Mouse (Mus musculus) Patski (cell line): Measurements from ENCODE around the gene Fam208a. TPM values are rescaled to one million over a fixed set of nuclear protein-coding genes. Genes with fewer than 3 reads are reported as not detected.

Experiments
- ATAC-seq: fragments of 100-300 bp; one replicate; pipeline ENCODE4 v1.8.0; 2021
- CTCF ChIA-PET: fragments of 350-600 bp; sonication (Branson Sonifier 250); formaldehyde crosslinking; loops from one replicate; lab custom pipeline; 2022; ENCODE audit warnings: inconsistent platforms; lab: Charles Lee
- POLR2A ChIA-PET: fragments of 350-600 bp; sonication (Branson Sonifier 250); formaldehyde crosslinking; loops from one replicate; lab custom pipeline; 2022; ENCODE audit warnings: antibody characterized with exemption, inconsistent platforms; lab: Charles Lee
- DNase-seq: peaks from one replicate; pipeline ENCODE4 v3.0.0-alpha.2; 2011; ENCODE audit warnings: low read depth, low spot score
- H3K27me3 ChIP-seq: fragments of 371-371 bp; one replicate; pipeline ENCODE4 v1.5.1; 2021
- CTCF ChIP-seq: fragments of 100-300 bp; IDR thresholded peaks from one replicate; pipeline ENCODE4 v1.5.1; 2021
- in situ Hi-C: fragments of 300-500 bp; cut with MboI; formaldehyde crosslinking; loops from 3 replicates; pipeline ENCODE4 v1.11.1; 2018; ENCODE audit warnings: low pct_unique_long_range_greater_than_20kb, mixed read lengths
- polyA plus RNA-seq: library from polyadenylated mRNA; unstranded; gene quantifications from one replicate; pipeline ENCODE4 v1.2.3, GENCODE M21; 2021

Gene Fam208a
- polyA plus RNA-seq, 1 experiment from 2014 or later, result 11.7 TPM

DNA sequence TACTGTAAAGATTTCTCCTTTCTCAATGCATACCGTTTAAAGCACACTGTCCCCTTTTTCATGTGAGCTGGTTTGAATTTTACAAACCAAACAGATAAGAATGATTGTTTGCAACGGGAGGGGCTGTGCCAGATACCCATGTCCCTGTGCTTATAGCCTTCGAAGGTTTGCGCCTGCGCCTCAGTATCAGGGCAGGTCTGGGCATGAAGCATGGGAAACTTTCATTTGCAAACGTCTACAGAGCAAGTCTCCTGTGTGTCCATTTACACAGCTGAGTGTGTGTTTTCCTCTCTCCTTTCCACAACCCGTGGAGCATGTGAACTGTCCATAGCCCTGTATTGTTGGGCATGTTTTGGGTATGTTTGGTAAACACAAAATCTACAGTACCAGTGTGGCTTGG, 32.2 kb upstream of the Fam208a start:
- ChIA-PET CTCF (no interaction called here), POLR2A (interaction anchor here (0.6 kb wide), 1 partner anchor 326 kb away, joined by 4 read pairs; no protein-coding TSS in a partner anchor)
- in situ Hi-C loops, result no loop called here
- ATAC-seq, result no peak
- no peak for DNase-seq
- no peak for TF ChIP-seq CTCF
- no peaks in the 10 kb centered on the region for H3K27me3 ChIP-seq

DNA sequence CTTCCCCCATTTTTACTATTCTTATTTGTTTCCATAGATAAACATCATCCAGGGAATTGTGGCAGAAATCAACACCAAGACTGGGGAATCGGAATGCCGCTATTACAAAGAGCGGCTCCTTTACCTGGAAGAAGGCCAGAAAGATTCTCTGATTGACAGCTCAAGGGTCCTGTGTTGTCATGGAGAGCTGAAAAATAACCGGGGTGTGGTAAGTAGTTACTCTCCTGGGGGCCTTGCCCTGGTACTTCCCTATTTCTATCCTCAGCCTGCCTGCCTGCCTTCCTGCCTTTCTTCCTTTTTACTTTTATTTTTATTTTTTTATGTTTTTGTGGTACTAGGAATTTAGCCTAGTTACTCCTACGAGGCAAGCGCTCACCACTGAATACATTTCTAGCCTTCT, 31.1 kb upstream of the Fam208a start:
- H3K27me3 ChIP-seq, result no peaks in the 10 kb centered on the region
- ChIA-PET CTCF (interaction anchor here (1.2 kb wide), 1 partner anchor 19 kb away, joined by 3 read pairs; no protein-coding TSS in a partner anchor), POLR2A (interaction anchor here (0.6 kb wide), 1 partner anchor 8 kb away, joined by 3 read pairs; no protein-coding TSS in a partner anchor)
- DNase-seq, result no peak
- TF ChIP-seq CTCF, result no peak
- no peak for ATAC-seq
- in situ Hi-C loops, result no loop called here

DNA sequence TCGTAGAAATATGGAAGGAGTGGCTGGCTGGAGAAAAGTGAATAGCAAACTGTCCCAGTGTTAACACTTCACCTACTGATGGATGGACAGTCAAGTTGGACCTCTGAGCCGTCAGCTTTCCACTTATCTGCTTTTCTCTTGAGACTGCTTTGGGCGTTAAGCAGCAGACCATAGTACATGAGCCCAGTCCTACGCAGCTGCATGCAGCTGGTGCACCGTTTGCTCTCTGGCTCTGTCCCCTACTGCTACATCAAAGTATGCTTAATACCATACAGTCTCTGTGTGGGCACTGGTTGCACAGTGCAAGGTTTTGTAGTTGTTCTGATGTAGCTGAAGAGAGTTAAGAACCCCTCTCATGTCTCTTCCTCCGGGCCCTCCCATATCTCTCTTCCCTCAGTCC, 28.1 kb upstream of the Fam208a start:
- DNase-seq (no peak), ATAC-seq (no peak)
- no peak for TF ChIP-seq CTCF
- in situ Hi-C loops, result no loop called here
- CTCF ChIA-PET, result no interaction called here
- H3K27me3 ChIP-seq, result no peaks in the 10 kb centered on the region
- POLR2A ChIA-PET, result no interaction called here

DNA sequence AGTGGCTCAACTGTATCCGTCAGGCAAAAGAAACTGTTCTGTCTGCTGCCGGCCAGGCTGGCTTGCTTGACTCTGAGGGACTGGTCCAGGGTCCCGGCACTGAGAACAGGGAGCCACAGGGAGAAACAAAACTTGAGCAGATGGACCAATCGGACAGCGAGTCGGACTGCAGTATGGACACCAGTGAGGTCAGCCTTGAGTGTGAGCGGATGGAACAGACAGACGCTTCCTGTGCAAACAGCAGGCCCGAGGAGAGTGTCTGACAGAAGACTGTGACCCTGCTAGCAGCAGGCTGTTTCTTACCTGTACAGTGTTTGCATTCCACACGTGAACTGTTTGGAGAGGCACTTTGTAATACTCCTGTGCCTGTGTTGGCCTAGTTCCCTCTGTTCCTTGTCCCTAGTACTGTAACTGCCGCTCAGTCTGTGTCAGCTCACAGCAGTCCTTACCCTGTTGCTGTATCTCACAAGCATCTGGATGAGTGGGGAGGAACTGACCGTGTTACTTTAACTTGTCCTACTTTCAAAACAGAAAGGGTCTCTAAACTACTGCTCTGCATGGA, 26.8 kb upstream of the Fam208a start:
- in situ Hi-C loops, result no loop called here
- CTCF ChIA-PET, result interaction anchor here (2.8 kb wide), 1 partner anchor 65 kb away, joined by 6 read pairs; no protein-coding TSS in a partner anchor
- DNase-seq (no peak), ATAC-seq (no peak)
- no peaks in the 10 kb centered on the region for H3K27me3 ChIP-seq
- POLR2A ChIA-PET, result interaction anchor here (0.6 kb wide), 1 partner anchor 11 kb away, joined by 4 read pairs; no protein-coding TSS in a partner anchor
- TF ChIP-seq CTCF, result no peak

DNA sequence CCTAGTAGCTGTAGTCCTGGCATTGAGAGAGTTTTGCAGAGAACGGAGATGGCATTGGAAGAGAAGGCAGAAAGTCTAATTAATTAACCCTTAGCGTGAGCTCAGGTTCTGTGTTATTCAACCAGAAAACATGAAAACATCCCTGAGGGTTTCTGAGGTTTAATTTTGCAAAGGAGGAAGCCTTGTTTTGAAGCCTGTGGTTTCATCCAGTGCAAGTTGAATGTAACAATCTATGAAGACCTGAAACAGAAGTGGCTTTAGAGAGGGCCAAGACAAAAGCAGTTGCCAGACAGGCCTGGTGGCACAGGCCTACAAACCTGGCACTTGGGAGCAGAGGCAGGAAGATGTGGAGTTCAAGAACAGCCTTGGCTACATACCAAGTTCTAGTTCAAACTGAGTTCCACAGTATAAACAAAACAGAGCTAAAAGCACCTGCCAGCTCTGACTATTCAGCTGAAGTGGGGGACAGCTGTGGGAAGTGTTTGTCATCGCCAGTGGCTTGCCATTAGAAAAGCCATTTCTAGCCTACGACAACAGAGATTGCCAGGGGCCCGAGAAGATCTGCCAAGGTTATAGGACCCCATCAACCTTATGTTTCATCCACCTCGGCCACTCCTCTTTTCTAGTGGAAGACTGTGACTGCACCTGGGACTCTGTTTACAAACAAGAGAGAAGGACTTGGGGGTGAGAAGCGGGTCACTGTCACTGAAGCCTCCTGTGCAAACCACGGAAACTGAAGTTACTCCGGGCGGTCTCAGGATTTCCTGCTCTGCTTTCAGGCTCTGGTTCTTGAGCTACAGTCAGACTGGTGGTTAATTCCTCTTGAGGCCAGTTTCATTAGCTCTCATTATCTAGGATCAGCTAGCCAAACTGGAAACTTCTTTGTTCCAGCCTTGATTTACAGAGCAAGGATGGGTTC, 26.0 kb upstream of the Fam208a start:
- CTCF ChIA-PET, result interaction anchor here (1.6 to 2.8 kb wide), 2 partner anchors 9 to 65 kb away, joined by 6 read pairs; no protein-coding TSS in a partner anchor
- POLR2A ChIA-PET, result no interaction called here
- in situ Hi-C loops, result no loop called here
- no peak for TF ChIP-seq CTCF
- ATAC-seq (no peak), DNase-seq (no peak)
- no peaks in the 10 kb centered on the region for H3K27me3 ChIP-seq

DNA sequence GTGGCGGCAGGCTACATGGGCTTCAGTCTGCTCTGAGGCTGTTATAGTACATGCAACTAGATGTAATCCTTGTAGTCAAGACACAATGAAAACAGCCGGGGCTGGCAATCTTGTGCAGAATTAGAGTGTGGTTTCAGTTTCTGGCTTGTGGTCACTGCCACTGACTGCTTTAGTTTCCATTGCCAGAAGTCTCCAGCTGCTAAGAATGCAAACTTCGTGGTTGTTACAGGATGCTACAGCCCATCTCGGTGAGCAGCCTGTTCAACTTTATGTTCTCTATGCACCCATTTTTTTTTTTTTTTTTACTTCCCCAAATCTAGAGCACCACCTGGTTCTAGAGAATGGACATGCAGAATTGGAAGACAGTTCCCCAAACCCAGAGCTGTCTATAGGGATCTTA, 23.2 kb upstream of the Fam208a start:
- CTCF ChIA-PET, result no interaction called here
- POLR2A ChIA-PET, result interaction anchor here (0.7 kb wide), 1 partner anchor 8 kb away, joined by 3 read pairs; no protein-coding TSS in a partner anchor
- in situ Hi-C loops, result no loop called here
- no peak for TF ChIP-seq CTCF
- H3K27me3 ChIP-seq, result no peaks in the 10 kb centered on the region
- ATAC-seq (no peak), DNase-seq (no peak)

DNA sequence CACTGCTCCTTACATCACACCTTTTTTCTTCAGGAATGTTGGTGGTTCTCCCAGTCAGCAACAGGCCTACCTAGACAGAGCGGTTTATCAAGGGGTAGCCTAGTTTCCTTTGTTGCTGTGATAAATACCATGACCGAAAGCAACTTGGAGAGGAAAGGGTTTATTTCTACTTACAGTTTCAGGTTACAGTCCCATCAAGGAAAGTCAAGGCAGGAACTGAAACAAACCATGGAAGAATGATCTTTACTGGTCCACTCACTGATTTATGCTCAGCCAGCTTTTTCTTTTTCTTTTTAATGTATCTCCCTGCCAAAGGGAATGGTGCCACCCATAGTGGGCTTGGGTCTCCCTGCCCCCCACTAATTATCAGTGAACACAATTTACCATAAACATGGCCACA, 22.7 kb upstream of the Fam208a start:
- TF ChIP-seq CTCF, result no peak
- CTCF ChIA-PET, result no interaction called here
- POLR2A ChIA-PET, result interaction anchor here (0.7 kb wide), 1 partner anchor 9 kb away, joined by 3 read pairs; no protein-coding TSS in a partner anchor
- no peak for ATAC-seq
- in situ Hi-C loops, result no loop called here
- no peaks in the 10 kb centered on the region for H3K27me3 ChIP-seq
- no peak for DNase-seq

DNA sequence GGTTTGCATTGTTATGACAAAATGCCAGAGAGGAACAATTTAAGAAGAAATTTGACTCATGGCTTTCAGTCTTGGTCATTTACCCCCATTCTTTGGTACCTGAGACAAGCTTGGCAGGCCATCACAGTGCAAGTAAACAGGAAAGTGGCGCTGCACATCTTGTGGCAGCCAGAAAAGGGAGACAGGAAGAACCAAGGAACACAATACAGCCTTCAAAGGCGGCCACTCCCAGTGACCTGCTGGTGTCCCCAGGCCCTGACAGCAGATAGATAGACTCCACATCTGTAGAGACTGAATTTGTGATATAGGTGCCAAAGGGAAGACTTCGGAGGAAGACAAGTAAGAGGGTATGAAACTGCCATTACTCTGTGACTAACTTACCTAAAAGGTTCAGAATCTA, 20.4 kb upstream of the Fam208a start:
- POLR2A ChIA-PET, result interaction anchor here (0.7 kb wide), 1 partner anchor 73 kb away, joined by 3 read pairs; no protein-coding TSS in a partner anchor
- in situ Hi-C loops, result no loop called here

DNA sequence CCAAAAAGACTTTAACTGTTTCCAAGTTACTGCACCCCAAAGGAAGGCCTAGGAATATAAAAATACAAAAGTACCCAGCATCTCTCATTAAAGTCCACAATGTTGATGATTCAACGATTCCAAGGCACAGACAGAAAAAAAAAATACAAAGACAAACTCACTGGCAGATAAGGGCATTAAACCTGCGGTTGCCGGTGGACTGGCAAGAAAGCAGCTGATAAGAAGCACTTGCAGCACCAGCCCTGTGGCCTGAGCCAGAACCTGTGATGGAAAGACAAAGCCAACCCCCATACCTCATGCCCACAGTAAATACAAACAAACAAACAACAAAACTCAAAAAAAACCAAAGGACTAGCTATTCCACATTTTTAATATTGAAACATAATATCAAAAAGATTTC, 19.0 kb upstream of the Fam208a start:
- TF ChIP-seq CTCF, result no peak
- DNase-seq (no peak), ATAC-seq (no peak)
- CTCF ChIA-PET, result interaction anchor here (1.8 kb wide), 1 partner anchor 222 kb away, joined by 4 read pairs; no protein-coding TSS in a partner anchor
- POLR2A ChIA-PET, result no interaction called here
- no peaks in the 10 kb centered on the region for H3K27me3 ChIP-seq
- in situ Hi-C loops, result loop anchor here (10.0 kb wide), 1 partner anchor 295 kb away; the partner anchor contains the start of gene Arhgef3

More for the DNA sequence above, 20.4 kb upstream of the Fam208a start:
- no peak for ATAC-seq
- H3K27me3 ChIP-seq, result no peaks in the 10 kb centered on the region
- CTCF ChIA-PET, result interaction anchor here (0.6 to 1.8 kb wide), 3 partner anchors 12 to 1889 kb away, joined by 3 to 4 read pairs (median 3); no protein-coding TSS in a partner anchor
- no peak for TF ChIP-seq CTCF
- no peak for DNase-seq

DNA sequence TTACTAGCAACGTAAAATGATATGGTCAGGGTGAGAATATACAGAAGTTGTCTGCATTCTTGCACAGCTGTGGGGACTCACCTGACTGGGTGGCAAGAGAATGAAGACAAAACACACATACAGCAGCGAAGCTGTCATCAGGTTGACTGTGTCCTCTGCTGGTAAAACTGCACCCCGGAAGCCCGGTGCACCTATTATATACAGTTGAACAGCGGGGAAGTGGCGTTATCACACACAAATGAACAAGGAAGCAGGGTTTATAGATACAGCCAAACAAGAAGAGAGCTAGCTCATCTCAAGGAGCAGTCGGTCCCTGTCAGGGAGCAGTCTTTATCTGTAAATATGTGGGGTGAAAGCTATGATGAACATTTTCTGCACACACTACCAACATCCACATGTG, 17.1 kb upstream of the Fam208a start:
- DNase-seq (no peak), ATAC-seq (no peak)
- in situ Hi-C loops, result loop anchor here (10.0 kb wide), 1 partner anchor 297 kb away; the partner anchor contains the start of gene Arhgef3
- ChIA-PET POLR2A (interaction anchor here (1.4 kb wide), 1 partner anchor 17 kb away, joined by 3 read pairs; the partner anchor contains the start of gene Fam208a), CTCF (no interaction called here)
- TF ChIP-seq CTCF, result no peak
- no peaks in the 10 kb centered on the region for H3K27me3 ChIP-seq
